Mouse (Mus musculus): ENCODE results near the gene Efcab10.

GRCm38 (mm10) chr12:33427293-33427692, 32.6 kb downstream of the Efcab10 start:
- no peak for TF ChIP-seq CTCF (IDR thresholded peaks at IDR 0.05; ENCODE audit: borderline replicate concordance, insufficient read depth, low read depth, low read length)
- no peak for TF ChIP-seq POLR2A (IDR thresholded peaks at IDR 0.05; ENCODE audit: borderline replicate concordance, insufficient read depth, low read length)

Data from cerebellum, adult 2 months (tissue).